Mouse (Mus musculus) lung, postnatal 14 days (tissue): ENCODE data around the gene Ogfod1.

ENCODE experiments used
- DNase-seq: peaks from one replicate; pipeline ENCODE4 v3.0.0; 2021

Ogfod1 gene

DNA sequence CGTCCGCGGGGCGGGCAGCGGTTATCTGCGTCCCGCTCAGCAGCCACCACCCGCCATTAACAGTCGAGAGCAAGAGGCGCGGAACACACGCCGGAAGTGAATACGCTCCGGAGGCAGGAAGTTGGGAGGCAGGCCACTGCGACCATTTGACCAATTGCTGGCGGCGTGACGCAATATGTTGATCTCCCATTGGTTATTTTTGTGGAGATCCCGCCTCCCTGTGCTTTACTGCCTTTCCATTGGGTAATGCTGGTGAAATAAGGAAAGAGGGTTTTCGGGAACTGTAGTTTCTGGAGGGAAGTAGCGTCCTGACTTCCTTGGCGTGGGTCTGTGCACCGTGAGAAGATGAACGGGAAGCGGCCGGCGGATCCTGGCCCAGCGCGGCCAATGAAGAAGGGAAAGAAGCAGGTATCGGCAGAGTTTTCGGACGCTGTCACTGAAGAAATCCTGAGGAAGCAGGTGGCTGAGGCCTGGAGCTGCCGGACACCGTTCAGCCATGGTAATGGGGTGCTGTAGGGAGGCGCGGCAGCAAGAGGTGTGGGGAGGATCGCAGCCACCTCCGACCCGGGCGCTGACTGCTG is at the start of gene Ogfod1, which contains the start of gene Nudt21:
Ogfod1 (plus strand) TSS at position 255 of the 581 bp plus-strand sequence.
Nudt21 (minus strand) TSS at position 88 of the 581 bp plus-strand sequence.
- peak; percentile 94 for DNase-seq

DNA sequence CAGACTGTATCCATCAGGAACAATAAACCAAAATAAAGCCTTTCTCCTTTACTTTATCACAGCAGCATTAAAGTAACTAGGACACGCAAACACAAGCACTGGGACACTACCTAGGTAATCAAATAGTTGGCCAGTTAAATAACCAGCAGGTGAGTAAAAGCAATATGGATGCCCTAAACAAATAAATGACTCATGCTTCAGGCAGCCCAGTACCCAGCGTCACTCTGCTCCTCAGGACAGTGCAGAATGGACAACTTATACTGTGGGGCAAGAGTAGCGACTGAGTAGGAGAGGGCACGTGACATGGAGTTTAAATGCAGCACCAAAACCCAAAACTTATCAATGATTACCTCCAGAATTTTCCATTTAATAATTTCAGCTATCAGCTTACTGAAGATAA is 47.3 kb upstream of the Ogfod1 start:
- DNase-seq = no peak

DNA sequence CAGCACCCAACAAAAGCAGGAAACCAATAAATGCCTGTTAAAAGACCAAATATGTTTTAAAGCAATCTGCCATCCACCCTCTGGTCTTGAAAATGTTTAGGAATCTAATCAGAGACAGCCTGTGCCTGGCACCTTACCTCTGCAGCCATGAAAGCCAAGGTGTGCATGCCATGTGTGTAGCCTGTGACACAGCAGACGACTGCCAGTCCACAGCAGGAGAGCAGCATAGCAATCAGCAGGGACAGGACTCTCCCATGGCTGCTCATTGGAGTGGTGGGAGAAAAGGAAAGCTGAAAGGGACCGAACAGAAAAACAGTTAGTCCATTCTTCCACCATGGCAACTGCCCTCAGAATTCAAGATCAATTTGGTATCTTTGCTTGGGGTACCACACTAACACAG is 38.0 kb upstream of the Ogfod1 start:
- DNase-seq = no peak

DNA sequence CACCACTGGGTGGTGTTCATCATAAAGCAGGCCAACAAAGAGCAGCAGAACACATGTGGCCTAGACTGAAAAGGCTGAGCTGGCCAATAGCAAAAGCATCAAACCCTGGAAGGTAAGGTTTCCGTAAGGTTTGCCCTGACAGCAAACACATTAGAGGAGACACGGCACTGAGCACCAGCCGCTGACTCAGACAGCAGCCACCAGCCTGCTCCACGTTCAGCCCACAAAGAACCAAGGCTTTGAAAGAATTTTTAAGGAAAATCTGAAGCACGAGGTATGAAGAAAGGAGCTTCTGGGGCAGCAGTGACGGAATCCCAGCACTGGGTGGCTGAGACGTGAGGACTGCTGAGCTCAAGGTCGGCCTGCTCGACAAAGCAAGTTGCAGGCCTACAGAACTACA is 32.9 kb upstream of the Ogfod1 start:
- DNase-seq = no peak

DNA sequence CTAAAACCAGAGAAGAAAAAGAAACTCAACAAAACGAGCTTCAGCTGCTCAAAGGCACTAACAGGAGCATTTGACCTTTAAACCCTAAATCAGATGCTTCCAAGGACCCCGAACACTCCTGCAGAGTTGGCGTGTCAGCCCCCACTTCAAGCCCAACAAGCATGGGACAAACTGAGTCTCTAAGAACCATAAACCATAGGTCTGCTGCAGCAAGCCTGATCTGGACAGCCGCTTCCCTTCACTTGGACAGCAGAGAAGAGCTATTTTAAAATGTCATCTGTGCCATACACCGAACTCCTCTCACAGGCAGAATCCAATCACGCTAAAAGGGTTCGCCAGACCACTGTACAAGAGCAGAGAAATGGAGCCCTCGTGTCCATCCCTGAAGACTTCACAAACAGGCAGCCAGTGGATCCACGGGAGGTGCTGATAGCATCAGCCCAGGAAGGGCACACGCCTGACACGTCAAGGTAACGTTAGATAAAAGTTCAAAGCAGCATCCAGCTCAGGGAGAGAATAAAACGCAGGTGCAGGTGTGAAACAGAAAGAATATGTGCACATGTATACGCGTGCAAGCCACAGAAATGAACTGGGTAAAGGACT is 27.7 kb upstream of the Ogfod1 start:
- no peak for DNase-seq

DNA sequence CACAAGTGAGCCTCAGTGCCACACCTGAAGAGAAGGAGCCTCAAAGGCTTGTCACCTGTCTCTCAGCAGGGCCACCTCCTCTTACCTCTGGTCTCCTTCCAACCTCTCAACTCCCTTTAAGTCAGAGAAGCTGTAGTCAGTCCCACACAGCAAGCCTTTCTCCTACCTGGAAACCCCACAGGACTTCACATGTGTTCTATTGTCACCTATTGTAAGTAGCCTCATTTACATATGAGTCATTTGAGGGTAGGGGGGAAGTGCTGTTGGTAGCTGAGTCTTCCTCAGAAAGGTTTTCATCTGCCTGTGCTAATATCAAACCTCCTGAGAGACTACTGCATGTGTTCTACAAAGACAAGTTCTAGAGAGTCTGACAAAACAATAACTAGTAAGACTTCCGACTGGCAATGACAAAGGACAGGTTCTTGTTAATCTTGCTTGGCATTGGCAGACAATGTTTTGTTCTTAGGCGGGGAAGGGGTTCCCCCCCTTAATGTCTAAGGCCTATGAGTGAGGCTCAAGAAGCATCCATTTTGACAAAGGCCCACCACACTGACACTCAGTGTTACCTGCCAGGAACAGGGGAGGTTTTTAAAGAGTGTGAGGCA is 26.8 kb upstream of the Ogfod1 start:
- no peak for DNase-seq

DNA sequence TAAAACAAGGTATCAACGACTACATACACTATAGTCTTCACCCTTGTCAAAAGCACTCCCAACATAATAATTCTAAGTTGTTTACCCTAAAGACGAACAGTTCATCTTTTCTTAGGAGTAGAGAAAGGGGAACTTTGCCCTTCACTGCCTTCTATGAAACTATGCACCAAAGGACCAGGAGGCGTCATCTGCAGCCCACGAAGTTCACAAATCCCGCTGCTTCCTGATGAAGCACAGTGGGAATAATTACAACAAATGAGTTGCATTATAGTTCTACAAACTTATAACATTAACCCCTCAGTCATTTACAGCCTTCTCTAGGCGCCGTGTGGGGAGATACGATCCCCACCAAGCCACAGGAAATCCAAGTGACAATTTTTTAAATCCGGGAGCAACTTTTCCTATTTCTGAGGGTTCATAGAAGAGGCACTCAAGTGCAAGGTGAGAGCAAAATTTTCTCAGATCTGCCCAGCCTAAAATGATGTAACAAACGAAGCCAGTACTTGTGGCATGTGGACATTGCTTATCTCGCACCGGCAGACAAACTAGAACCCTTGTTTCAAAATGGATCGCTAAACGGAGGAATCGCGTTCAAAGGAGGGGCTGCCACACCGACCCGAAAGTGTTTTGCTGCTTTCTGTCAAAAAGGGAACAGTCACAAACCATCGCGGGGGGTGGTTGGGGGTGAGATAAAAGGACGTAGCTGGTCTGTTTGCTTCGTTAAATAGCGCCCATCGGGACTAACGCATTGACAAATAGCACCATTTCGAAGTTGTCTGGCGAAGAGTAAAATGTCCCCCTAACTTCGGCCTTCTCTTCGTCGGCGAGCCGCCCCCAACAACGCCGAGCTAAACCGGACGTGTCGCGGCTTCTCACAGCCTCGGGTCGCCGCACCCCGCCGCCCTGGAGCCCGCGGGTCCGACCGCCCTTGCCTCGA is 25.7 kb upstream of the Ogfod1 start:
- DNase-seq = no peak

DNA sequence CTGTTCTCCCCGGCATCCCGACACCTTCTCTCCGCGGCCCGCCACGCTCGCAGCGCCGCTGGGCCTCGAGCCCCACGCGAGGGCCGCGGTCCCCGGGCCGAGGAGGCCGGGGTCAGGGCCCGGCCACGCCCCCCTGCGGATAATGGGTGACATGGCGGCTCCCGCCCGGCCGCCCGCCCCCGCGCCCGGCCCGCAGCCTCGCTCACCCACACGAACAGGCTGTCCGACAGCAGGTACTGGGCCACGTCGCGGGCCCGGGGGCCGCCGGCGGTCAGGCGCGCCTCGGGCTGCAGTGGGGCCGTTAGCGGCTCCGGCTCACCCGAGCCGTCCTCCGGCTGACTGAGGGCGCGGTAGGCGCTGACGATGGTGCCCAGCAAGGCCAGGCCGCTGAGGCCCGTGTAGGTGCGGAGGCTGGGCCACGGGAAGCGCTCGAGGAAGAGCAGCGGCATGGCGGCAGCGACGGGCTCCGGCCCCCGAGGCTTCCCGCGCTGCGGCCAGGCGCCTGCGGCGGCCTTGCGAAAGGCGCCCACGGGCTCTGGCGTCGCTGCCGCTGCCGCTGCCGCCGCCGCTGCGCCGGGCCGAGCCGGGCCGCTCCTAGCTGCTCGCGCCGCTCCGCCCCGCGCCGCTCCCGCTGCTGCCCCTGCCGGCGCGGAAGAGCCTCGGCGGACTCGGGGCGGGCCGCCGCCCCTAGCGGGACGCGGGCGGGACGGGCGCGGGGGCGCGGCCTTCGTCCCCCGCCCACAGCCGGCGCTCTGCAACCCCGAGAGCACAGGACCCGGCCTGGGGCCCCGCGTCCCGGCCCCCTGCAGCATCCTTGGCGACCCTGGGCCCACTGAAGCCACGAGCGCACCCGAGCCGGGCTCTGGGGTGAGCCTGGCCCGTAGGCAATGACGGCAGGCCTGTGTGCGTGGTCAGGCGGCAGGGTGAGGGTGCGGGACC is 24.7 kb upstream of the Ogfod1 start, which contains the start of gene Amfr:
Amfr (minus strand) TSS at position 830 of the 939 bp plus-strand sequence.
- DNase-seq = peak; percentile 69

DNA sequence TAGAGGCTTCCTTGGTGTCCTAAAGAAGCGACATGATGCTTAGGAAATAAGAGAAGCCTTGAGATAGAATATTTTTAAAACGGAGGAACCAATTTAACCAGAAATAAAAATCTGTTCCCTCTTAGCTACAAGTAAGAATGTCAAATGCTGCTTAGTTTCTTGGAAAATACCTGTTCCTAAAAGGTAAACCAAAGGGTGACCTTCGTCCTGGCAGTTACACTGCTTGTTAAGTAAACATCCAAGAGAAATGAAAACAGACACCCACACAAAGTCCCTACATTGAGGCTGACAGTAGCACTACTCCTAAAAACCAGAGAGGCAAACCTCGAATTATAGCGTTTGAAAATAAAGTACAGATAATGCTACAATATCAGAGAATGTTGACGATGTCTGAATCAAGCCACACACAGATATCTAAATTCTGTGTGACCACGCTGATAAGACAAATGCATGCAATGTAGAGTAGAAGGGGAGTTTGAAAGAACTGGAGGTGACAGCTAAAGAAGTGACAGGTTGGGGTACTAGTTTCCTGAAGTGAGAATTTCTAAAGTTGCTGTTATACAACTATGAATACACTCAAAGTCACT is 23.9 kb upstream of the Ogfod1 start:
- DNase-seq = no peak

DNA sequence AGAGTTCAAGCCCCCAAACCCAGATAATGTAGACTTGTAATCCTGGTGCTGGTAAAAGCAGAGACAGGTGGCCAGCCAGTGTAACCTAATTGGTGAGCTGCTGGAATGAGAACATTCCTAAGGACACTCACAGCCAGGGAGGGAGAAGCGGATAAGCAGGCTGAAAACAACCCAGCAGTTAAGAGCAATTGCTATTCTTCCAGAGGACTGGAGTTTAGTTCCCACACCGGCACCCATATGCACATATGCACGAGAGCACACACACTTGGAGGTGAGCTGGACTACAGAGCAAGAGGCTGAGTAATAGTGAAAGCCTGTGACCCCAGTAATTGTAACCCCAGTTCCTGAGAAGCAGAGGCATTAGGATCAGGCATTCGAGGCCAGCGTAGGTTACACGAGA is 13.1 kb upstream of the Ogfod1 start:
- no peak for DNase-seq

DNA sequence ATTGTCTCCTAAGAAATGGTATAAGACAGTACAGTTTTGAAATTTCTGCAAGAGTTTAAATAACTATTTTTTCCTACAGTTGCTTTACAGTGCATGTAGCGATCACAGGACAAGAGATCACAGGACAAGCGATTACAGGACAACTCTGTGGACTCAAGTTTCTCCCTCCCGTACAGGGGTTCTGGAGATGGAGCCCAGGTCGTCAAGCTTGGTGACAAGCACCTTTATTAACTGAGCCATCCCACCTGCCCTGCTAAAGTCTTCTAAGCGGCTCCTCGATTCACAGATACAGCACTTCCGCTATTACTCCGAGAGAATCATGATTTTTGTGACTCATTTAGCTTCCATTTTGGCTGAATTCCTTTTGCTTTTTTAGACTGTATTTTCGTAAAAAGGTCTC is 7.3 kb upstream of the Ogfod1 start:
- DNase-seq = no peak

DNA sequence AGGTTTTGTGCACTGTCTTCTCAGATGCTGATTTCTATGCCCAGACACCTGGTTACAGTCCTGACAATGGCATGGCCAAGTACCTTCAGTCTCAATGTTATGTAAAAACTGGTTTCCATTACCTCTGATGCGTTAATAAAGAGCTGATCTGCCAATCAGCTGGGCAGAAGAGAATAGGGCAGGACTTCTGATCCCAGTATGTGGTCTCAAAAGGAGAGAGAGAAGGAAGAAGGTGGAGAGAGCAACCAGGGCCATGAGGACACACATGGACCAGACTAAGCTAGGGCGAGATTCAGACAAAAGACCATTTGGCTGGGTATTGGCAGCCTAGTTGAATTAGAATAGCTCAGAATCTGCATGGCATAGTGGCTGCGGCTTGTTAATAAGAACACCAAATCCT is 3.4 kb upstream of the Ogfod1 start:
- DNase-seq = no peak

DNA sequence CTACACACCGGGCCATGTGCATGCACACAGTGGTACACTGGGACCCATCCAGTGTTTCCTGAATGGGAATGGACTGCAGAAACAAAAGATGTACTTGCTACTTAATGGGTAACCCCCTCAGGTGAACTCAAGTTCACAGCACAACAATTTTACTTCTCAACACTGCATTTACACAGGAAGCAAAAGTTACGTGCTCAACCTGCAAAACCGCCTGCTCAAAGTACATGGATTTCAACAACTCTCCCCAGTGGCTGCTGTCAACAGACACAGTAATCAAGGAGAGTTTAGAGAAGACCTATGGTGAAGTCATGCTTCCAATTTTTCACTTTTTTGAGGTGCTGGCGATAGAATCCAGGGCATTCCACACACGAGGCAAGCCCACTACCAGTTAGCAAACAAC is 1.8 kb upstream of the Ogfod1 start:
- DNase-seq = no peak

DNA sequence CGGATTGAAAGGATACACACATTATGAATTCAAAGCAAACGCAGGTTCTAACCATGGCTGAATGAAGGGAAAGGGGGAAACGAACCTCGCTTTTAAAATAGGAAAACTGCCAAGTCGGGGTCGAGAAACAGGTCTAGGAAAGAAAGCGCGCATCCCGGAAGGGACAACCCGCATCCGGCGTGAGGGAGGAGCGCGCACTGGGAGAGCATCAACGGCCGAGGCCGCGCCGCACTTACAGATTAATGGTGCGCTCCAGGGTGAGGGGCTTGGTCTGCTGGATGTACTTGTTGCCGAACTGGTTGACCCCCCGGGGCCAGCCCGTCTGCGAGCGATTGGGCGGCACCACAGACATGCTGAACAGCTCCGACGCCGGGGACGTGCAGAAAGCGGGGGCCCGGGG is 457 bp upstream of the Ogfod1 start:
- peak; percentile 58 for DNase-seq

DNA sequence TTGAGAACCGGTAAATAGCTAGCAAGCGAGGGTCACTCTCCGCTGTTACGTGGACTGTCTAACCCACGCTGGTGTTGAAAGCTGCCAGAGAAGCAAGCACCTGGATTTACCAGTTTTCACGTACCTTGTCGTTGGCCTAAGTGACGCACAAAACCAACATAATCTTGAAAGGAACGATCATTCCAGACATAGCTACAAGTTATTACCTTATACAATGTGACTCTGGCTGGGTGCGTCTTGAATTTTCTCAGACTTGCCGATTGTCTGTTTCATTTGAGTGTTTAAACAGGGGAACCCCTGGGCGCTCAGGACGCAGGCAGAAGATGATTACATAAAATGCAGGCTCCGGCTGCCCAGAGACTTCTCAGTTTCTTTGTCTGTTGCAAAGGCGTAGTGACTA is 808 bp downstream of the Ogfod1 start:
- peak; percentile 5 for DNase-seq

DNA sequence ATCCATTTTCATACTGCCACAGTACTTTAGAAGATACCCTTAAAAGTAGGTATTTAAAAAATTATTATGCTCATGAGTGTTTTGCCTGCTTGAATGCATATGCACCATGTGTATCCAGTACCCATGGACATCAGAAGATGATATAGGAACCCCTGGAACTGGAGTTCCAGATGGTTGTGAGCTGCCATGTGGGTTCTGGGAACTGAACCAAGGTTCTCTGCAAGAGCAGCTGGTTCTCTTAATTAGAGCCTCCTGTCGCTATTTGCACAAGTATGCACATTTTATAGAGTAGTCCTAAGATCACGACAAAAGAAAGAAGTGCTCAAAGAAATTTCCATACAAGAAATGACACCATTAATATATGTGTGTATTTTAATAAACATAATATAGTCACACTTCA is 10.8 kb downstream of the Ogfod1 start:
- DNase-seq = peak; percentile 3

DNA sequence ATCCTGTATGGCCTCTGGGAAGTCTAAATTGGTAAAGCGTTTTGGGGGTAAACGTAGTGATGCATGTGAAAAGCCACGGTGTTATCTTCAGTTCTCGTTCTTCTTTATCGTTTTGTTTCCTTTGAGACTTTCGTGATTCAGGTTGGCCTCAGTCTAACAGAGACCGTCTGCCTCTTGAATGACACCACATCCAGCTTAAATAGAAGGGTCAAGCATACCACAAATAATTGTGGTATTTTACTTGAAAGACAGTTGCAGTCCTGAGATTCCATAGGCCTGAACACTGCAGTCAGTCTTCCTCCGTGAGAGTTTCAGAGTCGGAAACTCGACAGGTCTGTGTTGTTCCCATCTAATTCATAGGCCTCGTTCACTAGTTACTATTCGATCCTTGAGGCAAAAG is 15.7 kb downstream of the Ogfod1 start:
- DNase-seq = no peak

DNA sequence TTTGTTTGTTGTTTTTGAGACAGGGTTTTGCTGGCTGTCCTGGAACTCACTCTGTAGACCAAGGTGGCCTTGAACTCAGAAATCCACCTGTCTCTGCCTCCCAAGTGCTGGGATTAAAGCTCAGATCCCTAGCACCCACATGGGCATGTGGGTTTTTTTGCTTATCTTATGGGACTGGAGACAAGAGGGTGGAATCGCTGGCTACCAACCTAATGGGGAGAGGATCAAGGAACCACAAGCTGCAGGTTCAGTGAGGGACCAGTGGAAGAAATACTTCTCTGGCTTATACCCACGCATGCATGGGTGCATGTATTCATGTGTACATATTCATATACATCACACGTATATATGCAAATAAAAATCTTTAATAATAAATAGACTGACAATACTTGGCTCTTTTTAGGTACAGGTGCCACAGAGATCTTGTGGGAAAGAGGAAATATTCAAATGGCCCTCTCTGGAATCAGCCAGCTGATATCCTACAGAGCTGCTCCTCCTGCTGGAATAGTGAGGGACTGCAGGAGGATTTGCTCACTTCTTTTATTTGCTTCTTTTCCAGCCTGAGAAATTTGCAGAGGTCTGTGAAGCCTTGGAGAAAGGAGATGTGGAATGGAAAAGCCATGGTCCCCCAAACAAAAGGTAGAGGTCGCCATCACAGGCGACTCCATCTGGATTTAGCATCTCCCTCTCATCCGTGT is 20.3 kb downstream of the Ogfod1 start:
- peak; percentile 68 for DNase-seq

DNA sequence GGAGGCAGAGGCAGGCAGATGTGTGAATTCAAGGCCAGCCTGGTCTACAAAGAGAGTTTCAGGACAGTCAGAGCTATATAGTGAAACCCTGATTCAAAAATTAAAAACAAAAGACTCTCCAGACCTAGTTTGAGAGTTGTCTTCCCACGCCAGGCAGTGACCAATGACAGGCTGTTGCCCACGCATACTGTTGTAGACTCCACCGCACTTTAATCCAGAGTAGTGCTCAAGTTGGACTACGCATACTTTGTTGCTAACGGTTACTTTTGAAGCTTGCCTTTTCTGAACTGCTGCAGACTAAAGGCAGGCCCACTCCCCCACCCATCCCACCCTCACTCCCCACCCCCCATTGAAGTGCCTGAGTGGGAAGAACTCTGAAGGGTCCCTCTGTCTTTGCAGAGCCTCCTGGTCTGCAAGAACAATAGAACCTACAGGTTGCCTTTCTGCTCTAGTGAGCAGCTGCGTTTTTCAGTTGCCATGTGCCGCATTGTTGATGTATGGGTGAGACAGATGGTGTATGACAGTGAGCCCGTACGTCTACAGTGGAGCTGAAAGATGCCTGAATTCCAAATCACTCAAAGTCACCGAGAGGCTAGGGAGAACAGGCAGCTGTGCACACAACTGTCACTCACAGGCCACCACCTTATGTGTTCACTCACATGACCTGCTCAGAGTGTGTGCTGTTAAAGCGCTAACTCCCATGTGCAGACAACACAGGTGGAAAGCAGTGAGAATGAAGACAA is 29.3 kb downstream of the Ogfod1 start:
- DNase-seq = no peak

DNA sequence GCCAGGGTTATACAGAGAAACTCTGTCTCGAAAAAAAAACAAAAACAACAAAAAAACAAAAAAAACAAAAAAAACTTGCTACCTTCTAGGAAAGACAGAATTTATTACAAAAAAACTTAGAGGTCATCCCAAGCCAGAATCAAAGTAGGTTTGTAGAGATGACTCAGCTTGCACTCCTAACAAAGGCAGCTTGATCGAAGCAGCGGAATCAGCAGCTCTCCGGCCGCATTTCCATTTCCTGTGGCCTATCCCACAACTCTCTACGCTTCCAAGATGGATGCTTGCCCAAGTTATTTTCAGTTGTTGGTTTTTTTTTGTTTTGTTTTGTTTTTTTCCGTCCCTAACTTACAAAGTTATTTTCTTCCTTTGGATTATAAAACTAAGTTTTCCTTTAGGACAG is 31.8 kb downstream of the Ogfod1 start:
- DNase-seq = no peak
